Mouse (Mus musculus) liver, adult 2 months (tissue): ENCODE results near the gene Slamf9.

ENCODE experiments used
- CTCF ChIP-seq: fragments of 200-500 bp; IDR thresholded peaks from 2 replicates; pipeline ENCODE4 v1.5.1; 2011; ENCODE audit warnings: low read depth, low read length, control low read depth
- POLR2A ChIP-seq: fragments of 200-500 bp; IDR thresholded peaks from 2 replicates; pipeline ENCODE4 v1.6.1; 2011; ENCODE audit warnings: low read length, control low read depth; ENCODE audit not compliant: insufficient read depth; ENCODE audit errors: extremely low read depth

DNA sequence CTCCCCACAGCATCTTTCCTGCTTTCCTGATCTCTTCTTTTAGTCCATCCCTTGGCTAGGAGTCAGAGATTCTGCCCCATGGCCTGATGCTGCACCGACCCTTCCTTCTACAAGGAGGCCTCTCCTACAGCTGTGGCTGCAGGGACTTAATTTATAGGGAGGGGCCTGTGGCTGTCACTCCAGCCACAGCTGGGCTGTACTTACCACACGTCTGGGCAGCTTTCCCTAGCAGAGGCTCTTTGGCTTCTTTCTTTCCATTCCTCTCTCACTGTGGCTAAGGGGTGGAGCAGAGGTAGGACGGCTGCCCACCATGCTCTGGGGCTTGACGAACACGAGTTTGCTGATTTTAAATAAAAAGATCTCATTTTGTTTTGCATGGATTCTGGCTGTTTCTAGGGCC, 31.8 kb downstream of the Slamf9 start:
- TF ChIP-seq CTCF (no peak), POLR2A (no peak)
